Mouse (Mus musculus) E14TG2a.4 (cell line): ENCODE measurements at regions not wholly inside any gene's neighbourhood (a gene's known extent, or its start where the extent isn't known, plus 50 kb on each side); places are given as distances from the start of the nearest gene placed in this dataset.

ENCODE experiments used
- CTCF ChIP-seq: conservative IDR thresholded peaks from 2 replicates; pipeline ENCODE4 v1.5.1; 2014; ENCODE audit warnings: low read length
- NANOG ChIP-seq: IDR thresholded peaks from 2 replicates; pipeline ENCODE4 v1.6.1; 2014; ENCODE audit warnings: borderline replicate concordance, low read length, mixed read lengths

DNA sequence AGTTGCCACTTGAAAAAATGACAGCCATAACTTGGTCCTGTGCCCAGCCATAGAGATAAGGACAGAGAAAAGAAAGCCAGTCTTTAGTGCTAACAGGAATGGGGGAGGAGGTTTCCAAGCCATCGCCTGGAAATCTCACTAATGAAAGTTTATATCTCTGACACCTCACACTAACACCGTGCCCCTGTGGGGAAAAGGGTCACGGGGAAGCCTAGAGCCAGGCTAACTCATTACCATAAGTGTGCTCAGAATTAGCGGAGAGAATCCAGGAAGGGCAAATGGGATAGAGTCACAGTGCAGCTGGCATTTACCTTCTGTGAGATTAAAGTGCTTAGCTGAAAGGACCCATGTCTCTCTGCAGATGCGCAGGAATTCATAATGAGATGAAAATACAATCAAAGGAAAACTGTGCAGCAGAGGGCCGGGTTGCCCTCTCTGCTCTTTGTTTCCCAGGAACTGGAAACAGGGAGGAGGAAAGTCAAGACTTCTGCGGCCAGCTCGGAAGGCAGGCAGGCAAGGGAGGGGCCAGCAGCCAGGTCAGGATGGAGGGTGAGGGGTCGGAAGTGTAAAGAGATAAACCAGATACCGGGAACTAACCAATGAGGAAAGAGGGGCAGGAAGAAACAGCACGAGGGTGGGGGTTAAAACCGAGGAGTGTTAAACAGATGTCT lies 945.7 kb upstream of the Car8 start:
- TF ChIP-seq CTCF: no peak
- TF ChIP-seq NANOG: no peak
